Mouse (Mus musculus) right cerebral cortex, adult 18-20 months (tissue): ENCODE measurements at regions not wholly inside any gene's neighbourhood (a gene's known extent, or its start where the extent isn't known, plus 50 kb on each side); places are given as distances from the start of the nearest gene placed in this dataset.

Experiments
- DNase-seq: peaks from one replicate; pipeline ENCODE4 v3.0.0; 2022; ENCODE audit warnings: mixed read lengths

DNA sequence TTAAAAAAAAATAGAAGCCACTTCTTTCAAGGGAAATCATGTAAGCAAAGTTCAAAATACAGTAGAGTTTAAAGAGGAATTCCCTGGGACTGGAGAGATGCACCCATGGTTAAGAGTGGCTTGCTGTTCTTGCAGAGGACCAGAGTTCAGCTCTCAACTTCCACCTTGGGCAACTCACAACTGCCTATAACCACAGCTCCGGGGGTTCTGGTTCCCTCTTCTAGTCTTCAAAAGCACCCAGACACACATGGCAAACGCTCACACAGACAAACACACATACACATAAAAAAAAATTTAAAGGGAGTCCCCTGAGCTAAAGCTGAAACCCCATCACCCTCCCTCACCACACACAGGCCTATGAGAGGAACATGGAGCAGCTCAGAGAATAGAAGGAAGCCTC lies 192.4 kb upstream of the Id2 start:
- no peak for DNase-seq

DNA sequence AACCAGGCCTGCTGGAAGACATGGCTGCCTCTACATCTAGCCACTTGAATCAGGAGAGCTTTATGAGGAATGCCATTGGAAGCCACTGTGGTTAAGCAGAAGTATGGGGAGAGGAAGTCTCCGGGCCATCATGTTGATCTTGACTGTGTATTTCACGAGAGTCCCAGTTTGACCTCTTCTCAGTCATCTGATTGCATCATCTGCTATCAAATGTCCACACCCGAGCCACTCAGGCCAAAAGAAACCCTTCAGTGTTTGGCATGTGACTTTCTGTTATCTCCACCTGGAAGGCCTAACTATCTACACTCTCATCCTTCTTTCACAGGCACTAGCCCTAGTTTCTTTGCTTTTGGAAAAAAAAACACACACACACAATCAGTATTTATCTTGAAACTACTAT lies 186.9 kb upstream of the Id2 start:
- no peak for DNase-seq

DNA sequence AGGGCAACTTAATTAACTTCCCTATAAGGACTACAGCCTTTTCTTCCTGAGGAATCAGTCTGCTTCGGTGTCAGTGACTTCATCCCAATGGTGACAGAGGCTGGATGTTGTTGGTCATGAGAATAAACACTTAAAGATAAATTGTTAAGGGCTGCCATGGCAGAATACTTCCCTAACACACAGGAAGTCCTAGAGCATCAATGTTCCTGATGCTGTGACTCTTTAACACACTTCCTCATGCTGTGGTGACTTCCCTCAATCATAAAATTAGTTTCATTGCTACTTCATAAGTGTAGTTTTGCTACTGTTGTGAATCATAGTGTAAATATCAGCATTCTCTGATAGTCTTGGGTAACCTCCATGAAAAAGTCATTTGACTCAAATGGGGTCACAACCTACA lies 184.5 kb upstream of the Id2 start:
- DNase-seq, result no peak

DNA sequence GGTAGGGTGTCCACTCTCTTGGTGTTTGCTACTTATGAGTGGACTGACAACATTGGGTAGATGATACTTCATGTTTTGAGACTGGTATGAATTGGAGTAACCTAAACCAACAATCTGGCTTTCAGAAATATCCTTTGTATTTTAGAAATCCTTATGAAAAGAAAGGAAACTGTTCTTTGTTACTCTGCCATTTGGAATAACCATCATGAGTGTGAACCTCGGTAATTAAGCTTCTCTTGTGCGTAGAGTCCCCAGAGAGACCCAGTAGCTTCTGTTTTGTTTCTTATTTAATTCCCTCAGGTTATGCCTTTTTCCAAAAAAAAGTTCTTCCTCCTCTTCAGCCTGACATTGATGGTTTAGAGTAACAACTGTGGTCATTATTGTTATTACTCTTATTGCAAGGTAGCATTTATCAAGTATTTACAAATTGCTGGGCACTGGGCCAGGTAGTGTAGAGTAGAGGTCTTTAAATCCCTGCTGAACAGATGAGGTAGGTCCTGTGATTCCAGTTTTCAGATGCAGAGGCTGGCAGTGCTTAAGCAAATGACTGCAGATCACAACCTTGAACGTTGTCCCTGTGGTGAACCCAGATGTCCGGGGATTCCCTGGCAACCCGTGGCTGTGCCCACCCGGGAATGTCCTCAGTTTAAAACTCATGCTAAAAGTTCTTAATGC lies 176.8 kb upstream of the Id2 start:
- DNase-seq, result no peak

DNA sequence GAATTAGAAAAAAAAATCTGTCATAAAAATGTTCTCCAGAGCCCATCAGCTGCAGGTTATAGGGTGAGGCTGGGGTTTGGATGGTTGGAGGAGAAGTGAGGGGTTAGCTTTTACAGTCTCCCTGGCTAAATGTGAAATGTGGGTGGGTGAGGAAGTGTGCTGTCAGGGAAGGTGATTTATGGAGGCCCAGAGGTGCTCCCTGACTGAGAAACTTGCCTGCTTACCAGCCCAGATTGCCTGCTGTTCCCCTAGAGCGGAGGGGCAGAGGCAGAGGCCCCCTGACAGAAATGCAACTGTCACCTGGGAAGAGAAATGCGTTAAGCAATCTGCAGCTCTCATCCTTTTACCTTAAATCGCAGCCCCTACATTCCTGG lies 175.8 kb upstream of the Id2 start:
- DNase-seq, result no peak

DNA sequence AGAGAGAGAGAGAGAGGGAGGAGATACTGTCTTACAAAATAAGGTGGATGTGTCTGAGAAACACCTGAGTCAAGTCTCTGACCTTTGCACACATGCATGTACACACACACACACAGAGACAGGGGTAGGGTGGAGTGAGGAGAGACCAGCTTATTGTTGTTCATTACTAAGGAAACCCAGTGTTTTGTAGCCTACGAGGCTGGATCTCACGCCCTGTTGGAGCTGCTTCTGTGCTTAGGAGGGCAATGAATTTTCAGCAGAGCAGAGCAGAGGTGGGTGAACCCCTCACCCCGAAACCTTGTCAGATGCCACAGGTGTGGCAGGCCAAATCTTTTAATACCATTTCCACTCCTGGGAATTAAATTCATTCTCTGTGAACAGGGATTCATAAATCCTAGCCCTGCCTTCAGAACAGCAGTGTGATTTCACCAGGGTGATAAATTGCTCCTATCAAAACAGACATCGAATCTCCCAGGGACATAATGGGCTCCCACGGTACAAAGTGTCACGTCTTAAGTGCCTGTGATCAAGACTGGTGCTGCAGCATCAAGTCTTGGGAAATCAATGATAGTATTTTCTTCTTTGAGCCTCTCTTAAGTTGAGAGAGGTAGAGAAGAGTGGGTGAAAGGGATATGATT lies 175.3 kb upstream of the Id2 start:
- no peak for DNase-seq

DNA sequence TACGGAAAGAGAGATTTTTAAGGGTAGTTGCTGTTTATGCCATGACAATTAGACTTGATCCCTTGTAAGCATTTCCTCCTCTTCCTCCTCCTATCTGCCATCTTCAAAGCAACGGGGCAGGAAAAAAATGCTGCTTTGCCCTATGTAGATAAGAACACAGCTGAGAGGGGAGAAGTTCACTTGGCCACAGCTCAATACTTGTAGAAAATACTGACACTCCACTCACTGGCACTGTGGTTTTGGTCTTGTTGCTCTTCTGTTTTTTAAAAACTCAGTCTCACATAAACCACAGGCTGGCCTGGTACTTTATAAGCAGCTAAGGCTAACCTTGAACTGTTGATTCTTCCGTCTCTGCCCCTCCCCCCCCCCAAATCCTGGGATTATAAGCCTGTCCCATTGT lies 172.9 kb upstream of the Id2 start:
- DNase-seq, result no peak

DNA sequence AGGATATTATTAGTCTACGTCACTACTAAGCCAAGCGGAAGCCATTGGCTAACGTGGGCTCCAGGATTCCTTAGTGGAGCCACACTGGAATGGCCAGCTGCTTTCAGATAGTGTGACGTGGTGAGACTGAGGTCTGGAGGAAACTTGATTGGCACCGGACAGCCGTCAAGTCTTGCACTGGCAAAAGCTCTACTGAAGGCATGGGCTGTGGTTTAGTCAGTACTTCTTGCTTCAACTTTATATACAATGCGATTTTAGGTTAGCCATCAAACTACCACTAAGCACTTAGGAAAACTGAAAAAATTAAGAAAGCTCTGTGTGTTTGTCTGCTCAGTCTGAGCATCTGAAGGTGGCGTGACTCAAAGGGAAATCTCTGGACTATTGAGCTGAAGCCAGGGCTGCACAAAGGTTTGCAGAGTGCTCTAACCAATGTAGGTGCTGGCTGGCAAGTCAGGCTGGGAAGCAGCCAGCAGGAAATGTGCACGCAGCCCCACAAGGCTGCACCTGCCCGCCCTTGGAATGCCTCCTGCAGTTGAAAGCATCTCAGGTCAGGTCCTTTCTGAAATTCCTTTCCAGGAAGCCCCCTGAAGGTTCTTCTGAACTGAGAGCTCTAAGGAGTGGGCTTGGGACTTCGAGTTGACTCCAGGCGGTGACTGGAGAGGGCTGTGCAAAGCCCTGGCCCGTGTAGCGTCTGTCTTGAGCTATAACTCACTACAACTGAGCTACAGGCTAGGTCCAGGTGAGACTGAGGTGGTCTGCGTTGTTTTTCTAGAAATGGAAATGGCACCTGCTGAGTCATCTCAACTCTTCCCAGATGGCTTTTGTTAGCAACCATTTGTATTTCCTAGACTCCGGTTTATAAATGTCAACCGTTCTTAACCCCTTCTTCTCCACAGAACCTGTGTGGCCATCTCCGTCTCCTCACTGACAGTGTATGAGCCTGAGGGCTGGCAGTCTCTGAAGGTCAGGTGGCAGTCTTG lies 172.2 kb upstream of the Id2 start:
- no peak for DNase-seq

DNA sequence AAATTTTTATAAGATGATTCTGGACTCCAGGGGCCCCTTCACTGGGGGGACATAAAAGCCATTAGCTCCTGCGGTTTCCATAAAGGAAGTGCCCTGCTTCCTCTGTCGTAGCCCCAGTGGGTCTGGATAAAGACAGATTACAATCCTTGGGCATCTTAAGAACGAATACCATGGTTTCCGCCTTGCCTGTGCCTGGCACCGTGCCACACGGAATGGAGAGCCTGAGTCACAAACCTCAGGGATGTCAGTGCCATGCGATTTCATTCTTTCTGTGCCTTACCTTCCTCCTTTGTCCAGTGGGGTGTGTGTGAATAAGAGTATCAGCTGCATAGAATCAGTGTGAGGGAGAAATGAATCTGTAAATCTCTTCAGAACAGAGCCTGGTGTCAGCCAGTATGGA lies 171.4 kb upstream of the Id2 start:
- DNase-seq, result no peak

DNA sequence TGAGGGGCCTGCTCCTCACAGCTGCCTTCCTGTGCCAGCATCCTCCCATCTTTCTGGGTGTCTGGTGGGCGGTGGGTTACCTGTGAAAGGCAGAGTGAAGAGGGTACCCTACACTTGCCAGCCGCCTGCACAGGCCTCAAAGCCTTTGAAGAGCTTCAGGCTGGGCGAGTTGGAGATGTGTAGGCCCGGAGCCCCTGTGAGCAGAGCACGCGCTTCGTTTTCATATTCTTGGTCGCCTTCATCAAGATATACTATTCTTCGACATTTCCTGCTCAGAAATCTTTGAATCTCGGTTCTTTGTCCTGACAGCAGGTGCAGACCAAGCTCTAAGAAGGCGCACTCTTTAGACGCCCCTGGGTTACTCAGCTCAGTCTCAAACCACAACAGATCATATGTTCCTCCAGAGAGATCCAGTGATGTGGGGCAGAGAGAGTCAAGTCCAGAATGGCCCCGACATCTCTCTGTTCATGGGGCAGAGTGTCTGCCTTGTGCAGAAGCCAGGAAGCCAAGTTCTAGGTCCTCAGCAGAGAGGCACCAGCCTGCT lies 170.7 kb upstream of the Id2 start:
- DNase-seq, result no peak

DNA sequence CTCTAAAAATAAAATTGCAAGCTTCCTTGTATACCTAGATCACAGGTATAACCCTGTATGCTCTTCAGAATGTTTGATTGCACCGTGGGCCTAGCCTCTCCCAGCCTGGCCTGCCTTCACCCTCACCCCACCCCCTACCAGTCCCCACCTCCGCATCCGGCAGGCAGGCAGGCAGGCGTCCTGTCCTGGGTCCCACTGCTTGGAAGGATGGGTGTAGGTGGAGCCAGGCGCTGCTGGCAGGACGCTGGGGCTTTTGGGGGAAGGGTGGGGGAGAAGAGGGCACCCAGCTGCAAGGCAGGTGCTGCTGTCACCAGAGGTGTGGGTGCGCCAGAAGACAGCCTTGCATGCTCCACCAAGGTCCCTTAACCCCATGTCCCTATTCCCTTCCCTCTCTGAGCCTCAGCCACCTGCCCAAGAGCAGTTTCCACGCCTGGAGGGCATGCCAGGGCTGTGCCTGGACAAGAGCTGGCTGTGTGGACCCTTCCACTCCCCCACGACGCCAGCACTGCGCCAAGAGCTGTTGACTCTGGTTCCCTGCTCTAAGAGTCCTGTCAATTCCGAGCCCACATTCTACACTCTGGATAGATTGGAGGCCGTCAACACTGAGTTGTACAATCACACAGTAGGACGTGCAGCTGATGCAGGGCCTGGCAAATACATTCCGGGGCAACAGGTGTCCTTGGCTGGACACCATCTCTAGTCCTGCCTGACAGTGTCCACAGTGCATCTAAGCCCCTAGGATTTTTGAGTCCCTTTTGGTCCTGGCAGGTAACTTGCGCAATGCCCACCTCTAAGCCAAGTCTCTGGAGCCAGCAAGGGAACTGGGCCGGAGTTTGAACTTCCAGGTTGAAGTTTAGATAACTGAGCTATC lies 170.0 kb upstream of the Id2 start:
- no peak for DNase-seq

DNA sequence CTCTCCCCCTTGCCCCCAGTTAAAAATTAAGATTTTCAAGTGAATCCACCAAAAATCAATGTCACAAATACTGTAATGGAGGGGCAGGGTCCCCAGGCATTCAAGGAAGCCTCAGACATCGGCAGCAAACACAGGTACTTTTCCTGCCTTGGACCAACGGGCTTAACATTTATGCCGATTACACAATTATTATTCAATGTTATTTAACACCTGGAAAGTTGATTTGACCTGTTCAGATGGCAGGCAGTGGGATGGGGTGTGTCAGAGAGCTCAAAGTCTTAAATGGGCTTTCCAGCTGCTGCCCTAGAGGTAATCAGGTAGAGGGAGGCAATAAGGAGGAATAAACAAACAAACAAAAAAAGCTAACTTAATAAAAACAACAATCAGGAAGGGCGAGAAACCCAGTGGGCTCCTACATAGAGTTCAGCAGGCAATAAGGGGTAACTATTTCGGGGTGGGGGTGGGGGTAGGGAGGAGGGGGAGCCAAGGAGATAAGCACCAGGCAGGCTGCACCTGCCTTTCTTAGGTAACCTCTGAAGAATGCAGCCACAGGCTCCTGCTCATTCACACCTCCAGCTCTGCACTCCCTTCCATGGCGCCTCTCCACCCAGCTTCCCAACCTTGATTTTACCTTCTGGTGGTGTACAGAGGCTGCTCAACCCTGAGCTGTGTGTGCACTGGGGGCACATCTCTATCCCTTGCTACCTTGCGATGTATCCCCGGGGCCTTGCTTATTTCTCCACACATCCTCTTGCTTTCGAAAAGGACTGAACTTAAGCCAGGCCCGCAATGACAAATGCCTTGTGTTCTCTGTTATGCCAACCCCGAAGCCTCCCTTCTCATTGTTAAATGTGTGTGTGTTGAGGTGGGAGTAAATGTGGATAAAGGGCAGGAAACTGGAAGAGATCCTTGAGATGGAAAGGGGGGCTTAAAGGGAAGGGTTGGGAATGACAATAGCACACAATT lies 168.9 kb upstream of the Id2 start:
- no peak for DNase-seq

DNA sequence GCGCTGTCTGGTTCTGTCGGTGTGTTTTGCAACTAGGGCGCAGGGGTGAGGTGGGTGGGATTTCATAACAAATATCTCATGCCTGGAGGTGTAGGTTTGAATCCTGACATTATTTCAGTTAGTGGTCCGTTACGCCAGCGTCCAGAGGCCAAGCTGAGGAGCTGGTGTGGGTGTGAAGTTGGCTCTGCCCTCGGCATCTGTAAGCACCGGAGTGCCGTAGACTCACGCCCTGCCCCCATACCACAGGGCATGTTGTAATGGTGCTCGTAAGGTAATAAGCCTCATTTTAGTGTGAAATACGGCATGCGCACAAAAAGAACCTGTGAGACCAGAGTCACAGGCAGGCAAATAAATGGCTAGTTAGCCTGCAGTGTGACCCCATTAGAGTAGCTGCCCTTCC lies 168.1 kb upstream of the Id2 start:
- no peak for DNase-seq

DNA sequence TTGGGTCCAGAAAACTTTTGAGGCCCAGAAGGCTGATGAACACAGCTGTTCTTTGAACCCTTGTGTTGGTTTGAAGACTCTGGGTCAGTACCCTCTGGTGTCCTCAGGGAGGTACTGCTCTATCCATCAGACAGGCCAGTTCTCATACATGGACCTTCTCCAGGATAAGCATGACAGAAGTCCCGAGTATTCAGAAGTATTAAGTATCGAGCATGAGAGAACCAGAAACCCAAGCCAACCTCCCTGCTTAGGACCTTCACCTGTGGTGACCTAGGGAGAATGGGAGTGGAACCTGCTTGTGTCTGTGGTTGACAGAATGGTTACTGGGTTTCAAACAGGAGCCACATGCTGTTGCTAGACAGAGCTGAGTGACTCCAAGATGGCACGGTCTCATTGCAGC lies 167.5 kb upstream of the Id2 start:
- DNase-seq, result no peak

DNA sequence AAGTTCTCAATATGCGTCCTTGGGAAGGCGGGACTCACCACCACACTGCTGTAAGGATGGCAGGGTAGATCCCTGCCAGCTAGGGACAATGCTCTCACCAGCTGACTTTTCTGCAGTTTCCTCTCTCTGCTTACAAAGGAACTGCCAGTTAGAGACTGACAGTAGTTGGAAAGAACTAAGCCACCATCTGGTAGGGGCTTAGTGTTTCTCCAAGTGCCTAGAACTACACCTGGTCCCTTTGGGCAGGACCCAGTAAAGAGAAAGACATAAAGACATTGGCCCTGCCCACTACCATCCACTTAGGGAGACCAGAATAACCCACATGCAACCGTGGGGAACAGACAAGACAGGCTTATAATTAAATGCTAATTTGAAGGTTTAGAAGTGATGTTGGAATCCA lies 165.5 kb upstream of the Id2 start:
- DNase-seq, result no peak

DNA sequence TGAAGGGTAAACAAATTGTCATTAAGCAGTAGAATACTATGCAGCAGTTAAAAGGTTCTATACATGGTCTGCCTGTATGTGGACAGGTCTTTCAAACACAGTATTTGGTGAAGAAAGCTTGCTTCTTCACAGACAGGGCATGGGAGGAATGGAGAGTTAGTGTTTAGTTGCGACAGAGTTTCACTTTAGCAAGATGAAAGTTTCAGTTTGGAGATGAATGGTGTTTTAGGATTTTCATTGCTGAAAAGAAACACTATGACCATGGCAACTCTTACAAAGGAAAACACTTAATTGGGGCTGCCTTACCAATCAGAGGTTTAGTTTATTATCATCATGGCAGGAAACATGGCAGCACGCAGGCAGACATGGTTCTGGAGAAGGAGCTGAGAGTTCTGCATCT lies 162.2 kb upstream of the Id2 start:
- no peak for DNase-seq

DNA sequence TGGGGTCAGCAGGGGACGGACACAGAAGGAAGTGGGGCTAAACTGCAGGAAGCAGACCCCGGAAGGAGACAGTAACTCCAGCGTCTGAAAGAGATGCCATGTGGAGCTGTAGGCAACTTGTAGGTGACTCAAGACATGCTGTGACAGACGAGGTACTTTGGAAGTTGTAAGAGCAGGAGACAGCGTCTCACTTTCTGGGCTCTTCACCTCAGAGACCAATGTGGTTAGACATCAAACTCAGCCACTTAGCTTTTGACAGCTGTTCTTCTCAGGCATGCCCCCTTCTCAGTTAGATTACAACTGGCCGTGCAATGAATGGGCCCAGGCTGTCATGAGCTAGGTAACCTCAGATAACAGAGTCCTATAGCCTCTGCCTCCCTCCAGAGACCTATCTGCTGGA lies 159.3 kb upstream of the Id2 start:
- DNase-seq, result no peak

DNA sequence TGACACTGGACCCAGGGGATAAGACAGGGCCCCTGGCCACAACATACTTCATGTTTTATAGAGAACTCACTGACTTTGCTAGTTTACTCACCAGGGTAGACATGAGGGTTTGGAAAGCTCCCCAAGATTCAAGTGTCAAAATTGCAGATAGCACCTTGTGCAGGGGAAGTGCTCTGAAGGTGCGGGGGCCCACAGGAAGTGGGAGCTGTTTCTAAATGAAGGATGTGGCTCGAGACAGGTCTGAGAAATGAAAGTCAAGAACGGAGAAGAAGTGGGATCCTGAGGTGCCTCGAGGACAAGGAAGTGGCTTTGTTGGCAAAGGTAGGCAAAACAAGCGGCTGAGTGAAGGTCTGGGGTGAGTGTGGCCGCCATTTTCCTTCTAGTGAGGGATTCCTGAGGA lies 157.8 kb upstream of the Id2 start:
- no peak for DNase-seq

DNA sequence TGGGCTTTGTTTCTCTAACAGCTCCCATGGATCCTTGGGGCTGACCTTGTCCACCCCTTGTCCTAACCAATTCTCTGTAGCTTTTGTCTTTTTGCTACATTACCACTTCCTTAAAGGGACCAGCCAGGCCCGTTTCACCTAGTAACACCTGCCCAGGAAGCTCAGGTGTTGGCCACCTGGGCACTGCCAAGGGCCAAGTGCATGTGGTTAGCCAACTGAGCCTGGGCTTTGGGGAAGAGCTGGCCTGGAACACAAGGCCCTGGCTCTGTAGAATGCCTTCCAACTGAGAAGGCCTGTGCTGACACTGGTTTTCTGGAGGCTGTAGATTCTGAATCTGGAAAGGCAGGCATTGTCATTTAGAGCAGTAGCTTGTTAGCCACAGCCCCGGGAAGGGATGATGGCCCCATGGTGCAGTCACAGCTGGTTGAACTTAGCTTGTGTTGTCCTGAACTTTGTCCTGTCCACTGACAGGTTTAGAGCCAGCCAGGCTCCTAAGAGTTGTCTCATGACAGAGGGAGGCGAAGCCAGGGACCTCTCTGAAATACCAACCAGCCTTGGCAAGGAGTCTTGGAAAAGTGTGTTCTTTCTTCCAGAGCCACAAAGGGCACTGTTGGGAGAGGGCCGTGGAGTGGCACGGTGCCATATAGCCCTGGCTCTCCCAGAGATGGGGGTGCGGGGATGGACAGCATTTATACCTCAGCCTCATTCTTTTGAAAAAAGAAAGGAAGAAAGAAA lies 156.0 kb upstream of the Id2 start:
- peak; percentile 17 for DNase-seq

DNA sequence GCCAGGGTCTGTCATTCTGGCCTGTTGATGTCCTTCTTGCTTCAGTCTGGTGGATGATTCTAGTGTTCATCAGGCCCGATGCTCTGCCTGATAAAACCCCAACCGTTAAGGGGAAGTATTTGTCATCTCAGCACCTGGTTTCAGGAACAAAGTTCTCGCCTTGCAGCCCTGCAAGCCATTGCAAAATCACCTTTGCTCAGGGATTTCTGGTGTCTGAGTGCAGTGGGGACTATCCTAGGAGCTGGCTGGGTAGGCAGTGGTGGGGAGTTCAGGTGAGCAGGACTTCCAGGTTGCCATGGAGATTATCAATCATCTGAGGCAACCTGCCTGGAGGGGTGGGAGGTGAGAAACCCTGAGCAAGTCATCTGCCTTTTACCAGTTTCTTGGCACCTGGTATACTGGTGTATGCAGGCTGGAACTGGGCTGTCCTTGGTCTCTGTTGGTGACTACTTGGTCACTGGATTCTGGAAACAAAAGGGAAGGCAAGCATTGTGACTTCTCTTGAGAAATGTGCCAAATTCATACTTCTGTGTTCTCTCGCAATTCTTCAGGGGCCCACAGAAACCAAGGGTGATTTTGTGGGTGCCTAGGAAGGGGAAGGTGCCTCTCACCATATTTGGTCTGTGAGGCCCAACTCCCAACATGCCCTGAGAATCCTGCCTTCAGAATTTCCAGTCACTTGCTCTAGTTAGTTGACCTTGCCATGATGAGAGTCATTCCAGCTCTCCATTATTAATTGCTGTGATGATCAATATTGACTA lies 154.7 kb upstream of the Id2 start:
- DNase-seq, result no peak
